Mouse (Mus musculus) E14TG2a.4 (cell line): ENCODE results near the gene Acox1.

Experiments
- CTCF ChIP-seq: conservative IDR thresholded peaks from 2 replicates; pipeline ENCODE4 v1.5.1; 2014; ENCODE audit warnings: low read length
- NANOG ChIP-seq: IDR thresholded peaks from 2 replicates; pipeline ENCODE4 v1.6.1; 2014; ENCODE audit warnings: borderline replicate concordance, low read length, mixed read lengths

GRCm38 (mm10) chr11:116186360-116186759, 12.5 kb downstream of the Acox1 start:
- TF ChIP-seq CTCF (no peak), NANOG (no peak)
